Mouse (Mus musculus): ENCODE measurements at regions not wholly inside any gene's neighbourhood (a gene's known extent, or its start where the extent isn't known, plus 50 kb on each side); places are given as distances from the start of the nearest gene placed in this dataset.

GRCm38 (mm10) chr9:74531986-74532385 lies 329.7 kb upstream of the Onecut1 start:
- DNase-seq (ENCODE audit: low read depth, low spot score) = no peak
- H3K36me3 ChIP-seq (ENCODE audit: control insufficient read depth, insufficient read depth, low read length, poor library complexity, severe bottlenecking) = no peaks in the 10 kb centered on the region
- H3K27me3 ChIP-seq (ENCODE audit: control insufficient read depth, insufficient read depth, low read length, poor library complexity, severe bottlenecking) = no peaks in the 10 kb centered on the region

GRCm38 (mm10) chr9:74534976-74535375 lies 326.7 kb upstream of the Onecut1 start:
- no peaks in the 10 kb centered on the region for H3K36me3 ChIP-seq (ENCODE audit: control insufficient read depth, insufficient read depth, low read length, poor library complexity, severe bottlenecking)
- no peaks in the 10 kb centered on the region for H3K27me3 ChIP-seq (ENCODE audit: control insufficient read depth, insufficient read depth, low read length, poor library complexity, severe bottlenecking)
- no peak for DNase-seq (ENCODE audit: low read depth, low spot score)

- H3K36me3 ChIP-seq (ENCODE audit: control insufficient read depth, insufficient read depth, low read length, poor library complexity, severe bottlenecking) = no peaks in the 10 kb centered on the region
- no peaks in the 10 kb centered on the region for H3K27me3 ChIP-seq (ENCODE audit: control insufficient read depth, insufficient read depth, low read length, poor library complexity, severe bottlenecking)
- no peak for DNase-seq (ENCODE audit: low read depth, low spot score)
Observed at GRCm38 (mm10) chr9:74556116-74556515, 305.6 kb upstream of the Onecut1 start.

DNA sequence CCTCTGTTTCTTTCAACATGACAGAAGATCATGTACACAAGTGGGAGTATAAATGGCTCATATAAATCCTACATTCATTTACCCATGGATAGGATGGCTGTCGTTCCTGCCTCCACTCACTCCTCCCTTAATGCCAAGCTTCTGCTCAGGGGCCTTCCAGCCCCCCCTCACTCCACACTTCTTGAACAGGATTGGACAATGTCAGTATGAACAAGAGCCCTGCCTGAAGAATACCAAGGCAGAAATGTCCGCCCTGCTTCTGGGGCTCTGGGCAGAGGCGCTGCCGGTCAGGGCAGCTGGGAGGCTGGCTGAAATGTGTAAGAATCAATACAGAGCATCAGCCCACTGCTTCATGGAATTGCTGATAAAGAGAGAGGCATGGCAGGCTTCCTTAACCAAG lies 269.0 kb upstream of the Onecut1 start:
- DNase-seq (ENCODE audit: low read depth, low spot score) = no peak
- Histone ChIP-seq H3K36me3 (ENCODE audit: control insufficient read depth, insufficient read depth, low read length, poor library complexity, severe bottlenecking) (no peaks in the 10 kb centered on the region), H3K27me3 (ENCODE audit: control insufficient read depth, insufficient read depth, low read length, poor library complexity, severe bottlenecking) (no peaks in the 10 kb centered on the region)

GRCm38 (mm10) chr9:74593970-74594369 lies 267.8 kb upstream of the Onecut1 start:
- Histone ChIP-seq H3K36me3 (ENCODE audit: control insufficient read depth, insufficient read depth, low read length, poor library complexity, severe bottlenecking) (no peaks in the 10 kb centered on the region), H3K27me3 (ENCODE audit: control insufficient read depth, insufficient read depth, low read length, poor library complexity, severe bottlenecking) (no peaks in the 10 kb centered on the region)
- no peak for DNase-seq (ENCODE audit: low read depth, low spot score)

- no peak for DNase-seq (ENCODE audit: low read depth, low spot score)
- Histone ChIP-seq H3K27me3 (ENCODE audit: control insufficient read depth, insufficient read depth, low read length, poor library complexity, severe bottlenecking) (no peaks in the 10 kb centered on the region), H3K36me3 (ENCODE audit: control insufficient read depth, insufficient read depth, low read length, poor library complexity, severe bottlenecking) (no peaks in the 10 kb centered on the region)
Observed at GRCm38 (mm10) chr9:74604415-74604814, 257.3 kb upstream of the Onecut1 start.

DNA sequence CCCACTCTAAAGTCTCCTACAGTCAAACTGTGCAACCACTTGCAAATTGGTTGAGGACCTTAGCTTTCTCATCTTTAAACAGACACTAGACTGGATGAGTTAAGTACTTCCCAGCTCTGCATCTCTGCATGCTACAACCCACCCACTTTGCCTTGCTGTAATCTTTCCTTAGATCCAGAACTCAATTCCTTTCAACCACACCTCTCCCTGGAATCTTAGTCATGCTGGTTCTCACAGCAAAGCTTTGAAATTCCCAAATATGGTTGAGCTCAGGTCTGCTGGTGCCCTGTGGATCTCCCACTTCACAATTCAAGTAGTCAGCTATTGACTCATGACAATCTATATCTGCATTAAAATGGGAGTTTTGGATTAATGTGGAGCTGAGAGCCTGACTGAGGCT lies 239.8 kb upstream of the Onecut1 start:
- DNase-seq (ENCODE audit: low read depth, low spot score) = no peak
- Histone ChIP-seq H3K27me3 (ENCODE audit: control insufficient read depth, insufficient read depth, low read length, poor library complexity, severe bottlenecking) (no peaks in the 10 kb centered on the region), H3K36me3 (ENCODE audit: control insufficient read depth, insufficient read depth, low read length, poor library complexity, severe bottlenecking) (no peaks in the 10 kb centered on the region)

DNA sequence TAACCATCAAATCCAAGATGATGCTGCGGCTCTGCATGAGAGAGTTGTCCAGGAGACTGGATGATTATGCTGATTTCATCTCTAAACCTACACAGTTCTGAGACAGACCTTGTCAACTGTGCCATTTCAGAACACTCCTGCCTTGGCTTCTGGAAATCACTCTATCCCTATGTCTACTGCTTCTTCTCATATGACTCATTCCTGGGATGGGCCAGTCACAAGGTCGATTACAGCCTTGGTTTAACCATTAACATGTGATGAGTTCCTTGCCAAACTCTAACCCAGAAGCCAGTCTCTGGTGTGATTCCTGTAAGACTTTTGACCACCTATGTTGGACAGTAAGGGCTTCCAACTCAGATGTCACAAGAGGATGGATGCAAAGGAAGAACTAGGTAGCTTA lies 216.3 kb upstream of the Onecut1 start:
- no peaks in the 10 kb centered on the region for H3K36me3 ChIP-seq (ENCODE audit: control insufficient read depth, insufficient read depth, low read length, poor library complexity, severe bottlenecking)
- H3K27me3 ChIP-seq (ENCODE audit: control insufficient read depth, insufficient read depth, low read length, poor library complexity, severe bottlenecking) = no peaks in the 10 kb centered on the region
- DNase-seq (ENCODE audit: low read depth, low spot score) = no peak

DNA sequence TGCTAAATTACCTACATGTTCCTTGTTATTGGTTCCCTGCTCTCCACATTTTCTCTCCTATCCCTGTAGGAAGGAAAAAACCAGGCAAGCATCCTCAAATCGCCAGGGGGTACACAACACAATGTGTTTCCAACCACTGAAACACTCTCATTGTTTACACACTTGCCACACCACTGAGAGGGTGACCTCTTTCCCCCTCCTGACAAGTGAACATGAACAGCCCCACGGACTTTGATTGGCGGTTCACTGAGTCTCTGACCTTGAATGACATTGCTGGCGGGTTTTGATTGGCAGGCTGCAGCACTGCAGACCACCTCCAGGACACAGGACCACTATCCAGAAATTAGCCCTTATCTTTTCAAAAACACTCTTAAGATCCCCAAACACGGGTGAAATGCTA lies 211.7 kb upstream of the Onecut1 start:
- H3K27me3 ChIP-seq (ENCODE audit: control insufficient read depth, insufficient read depth, low read length, poor library complexity, severe bottlenecking) = no peaks in the 10 kb centered on the region
- H3K36me3 ChIP-seq (ENCODE audit: control insufficient read depth, insufficient read depth, low read length, poor library complexity, severe bottlenecking) = no peaks in the 10 kb centered on the region
- DNase-seq (ENCODE audit: low read depth, low spot score) = no peak

- no peak for DNase-seq (ENCODE audit: low read depth, low spot score)
- H3K36me3 ChIP-seq (ENCODE audit: control insufficient read depth, insufficient read depth, low read length, poor library complexity, severe bottlenecking) = no peaks in the 10 kb centered on the region
- H3K27me3 ChIP-seq (ENCODE audit: control insufficient read depth, insufficient read depth, low read length, poor library complexity, severe bottlenecking) = no peaks in the 10 kb centered on the region
Observed at GRCm38 (mm10) chr9:74655956-74656355, 205.8 kb upstream of the Onecut1 start.

DNA sequence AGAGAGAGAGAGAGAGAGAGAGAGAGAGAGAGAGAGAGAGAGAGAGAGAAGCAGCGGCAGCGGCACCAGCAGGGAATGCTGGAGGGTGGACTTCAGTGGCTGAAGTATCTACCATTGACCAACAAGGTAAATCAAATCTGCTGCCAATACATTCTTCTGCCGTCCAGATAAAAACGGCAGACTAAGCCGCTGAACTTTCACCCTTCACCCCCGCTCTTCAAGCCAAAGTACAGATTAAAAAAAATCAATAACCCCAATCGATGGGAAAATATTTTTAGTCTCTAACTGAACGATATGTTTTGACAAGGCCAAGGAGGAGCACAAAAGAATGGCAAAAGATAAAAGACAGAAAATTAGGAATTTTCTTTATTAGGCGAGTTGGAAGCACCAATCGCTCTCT lies 205.3 kb upstream of the Onecut1 start:
- DNase-seq (ENCODE audit: low read depth, low spot score) = no peak
- H3K36me3 ChIP-seq (ENCODE audit: control insufficient read depth, insufficient read depth, low read length, poor library complexity, severe bottlenecking) = no peaks in the 10 kb centered on the region
- no peaks in the 10 kb centered on the region for H3K27me3 ChIP-seq (ENCODE audit: control insufficient read depth, insufficient read depth, low read length, poor library complexity, severe bottlenecking)

GRCm38 (mm10) chr9:74671356-74671952 lies 190.3 kb upstream of the Onecut1 start:
- H3K36me3 ChIP-seq (ENCODE audit: control insufficient read depth, insufficient read depth, low read length, poor library complexity, severe bottlenecking) = no peaks in the 10 kb centered on the region
- no peaks in the 10 kb centered on the region for H3K27me3 ChIP-seq (ENCODE audit: control insufficient read depth, insufficient read depth, low read length, poor library complexity, severe bottlenecking)
- no peak for DNase-seq (ENCODE audit: low read depth, low spot score)

DNA sequence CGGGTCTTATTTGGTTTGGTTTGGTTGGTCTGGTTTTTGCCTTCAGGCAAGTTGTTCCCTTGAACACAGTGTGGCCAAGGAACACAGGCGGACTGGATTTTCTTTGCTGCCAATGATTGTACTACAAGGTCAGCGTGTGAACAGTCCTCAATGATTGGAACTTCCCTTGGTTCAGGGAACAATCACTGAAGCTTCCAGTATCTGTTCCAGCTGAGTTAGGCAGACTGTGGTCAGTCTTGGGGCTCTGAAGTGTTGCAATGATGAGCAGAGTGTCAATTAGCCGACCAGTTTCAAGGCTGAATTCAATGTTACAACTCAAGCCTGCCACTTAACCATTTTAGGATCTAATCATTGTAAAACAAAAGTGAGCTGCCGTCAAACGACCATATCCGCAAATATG lies 189.5 kb upstream of the Onecut1 start:
- DNase-seq (ENCODE audit: low read depth, low spot score) = no peak
- H3K27me3 ChIP-seq (ENCODE audit: control insufficient read depth, insufficient read depth, low read length, poor library complexity, severe bottlenecking) = no peaks in the 10 kb centered on the region
- no peaks in the 10 kb centered on the region for H3K36me3 ChIP-seq (ENCODE audit: control insufficient read depth, insufficient read depth, low read length, poor library complexity, severe bottlenecking)

GRCm38 (mm10) chr9:74698229-74698628 lies 163.5 kb upstream of the Onecut1 start:
- Histone ChIP-seq H3K27me3 (ENCODE audit: control insufficient read depth, insufficient read depth, low read length, poor library complexity, severe bottlenecking) (no peaks in the 10 kb centered on the region), H3K36me3 (ENCODE audit: control insufficient read depth, insufficient read depth, low read length, poor library complexity, severe bottlenecking) (no peaks in the 10 kb centered on the region)
- DNase-seq (ENCODE audit: low read depth, low spot score) = no peak

DNA sequence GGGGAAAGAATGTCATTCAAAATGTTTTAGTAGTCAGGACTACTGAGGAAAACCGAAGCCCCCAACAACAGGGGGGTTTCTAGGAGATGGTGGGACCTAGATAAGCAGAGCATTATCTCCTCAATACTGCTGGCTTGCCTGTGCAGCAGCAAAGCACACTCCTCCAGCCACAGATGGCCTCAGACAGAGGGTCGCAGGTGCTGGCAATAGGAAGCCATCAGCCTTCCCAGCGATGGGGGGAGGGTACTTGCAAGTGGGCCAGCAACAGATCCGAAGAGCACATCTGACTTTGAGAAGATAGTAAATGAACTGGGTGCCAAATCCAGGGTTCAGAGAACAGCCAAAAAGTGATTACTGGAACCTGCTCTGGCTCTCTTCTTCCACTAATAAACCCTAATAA lies 156.0 kb upstream of the Onecut1 start:
- no peak for DNase-seq (ENCODE audit: low read depth, low spot score)
- H3K27me3 ChIP-seq (ENCODE audit: control insufficient read depth, insufficient read depth, low read length, poor library complexity, severe bottlenecking) = no peaks in the 10 kb centered on the region
- H3K36me3 ChIP-seq (ENCODE audit: control insufficient read depth, insufficient read depth, low read length, poor library complexity, severe bottlenecking) = no peaks in the 10 kb centered on the region

- H3K36me3 ChIP-seq (ENCODE audit: control insufficient read depth, insufficient read depth, low read length, poor library complexity, severe bottlenecking) = no peaks in the 10 kb centered on the region
- no peak for DNase-seq (ENCODE audit: low read depth, low spot score)
- no peaks in the 10 kb centered on the region for H3K27me3 ChIP-seq (ENCODE audit: control insufficient read depth, insufficient read depth, low read length, poor library complexity, severe bottlenecking)
Observed at GRCm38 (mm10) chr9:74707608-74708007, 154.1 kb upstream of the Onecut1 start.

Data from splenic B cell, adult 2 months (primary cell).